Mouse (Mus musculus) kidney, adult 18-20 months (tissue): ENCODE results near the gene Olfr1261.

Source experiments
- DNase-seq: peaks from one replicate; pipeline ENCODE4 v3.0.0; 2021

Olfr1261 gene

DNA sequence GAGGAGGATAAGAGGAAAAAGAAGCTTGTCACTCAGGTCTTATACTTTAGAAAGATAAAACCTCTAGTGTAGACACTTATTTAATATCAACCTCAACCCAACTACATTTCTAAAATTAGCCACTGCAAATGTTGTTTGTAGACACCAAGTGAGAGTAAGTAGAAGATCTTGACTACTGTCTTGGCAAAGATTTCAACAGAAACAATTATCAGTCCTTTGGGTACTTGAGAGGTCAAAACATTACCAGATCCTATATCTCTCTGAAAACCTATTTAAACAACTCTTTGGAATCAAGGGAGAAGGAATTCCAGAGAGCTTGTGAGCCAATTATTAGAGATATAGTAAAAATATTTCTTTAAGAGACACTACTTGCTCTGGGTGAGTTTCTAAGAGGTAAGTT lies at the start of gene Olfr1261:
Olfr1261 (plus strand) TSS at position 301 of the 400 bp plus-strand sequence.
- no peak for DNase-seq

GRCm38 (mm10) chr2:89948564-89948963 lies 42.5 kb upstream of the Olfr1261 start, which contains the start of gene Olfr1259:
Gene Olfr1259, minus strand, starts transcription at chr2:89948664.
- no peak for DNase-seq

GRCm38 (mm10) chr2:89974184-89974583 lies 16.8 kb upstream of the Olfr1261 start, which contains the start of gene Olfr1260:
Gene Olfr1260, plus strand, starts transcription at chr2:89974340.
- no peak for DNase-seq

DNA sequence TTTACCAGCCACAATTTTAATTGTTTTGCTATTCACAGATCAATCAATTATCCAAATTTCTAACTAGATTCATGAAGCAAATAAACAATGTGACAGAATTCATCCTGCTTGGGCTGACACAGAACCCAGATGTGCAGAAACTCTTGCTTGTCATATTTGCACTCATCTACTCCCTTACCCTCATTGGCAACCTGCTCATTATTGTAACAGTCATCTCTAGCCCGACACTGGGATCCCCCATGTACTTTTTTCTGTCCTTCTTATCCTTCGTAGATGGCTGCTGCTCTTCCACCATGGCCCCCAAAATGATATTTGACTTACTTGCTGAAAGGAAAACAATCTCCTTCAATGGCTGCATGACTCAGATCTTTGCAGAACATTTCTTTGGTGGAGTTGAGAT lies 13.3 kb upstream of the Olfr1261 start:
- no peak for DNase-seq

- no peak for DNase-seq
Observed at GRCm38 (mm10) chr2:89999845-90000244, 8.8 kb downstream of the Olfr1261 start, which contains the start of gene Olfr1262. Gene Olfr1262, plus strand, starts transcription at chr2:90000145.

DNA sequence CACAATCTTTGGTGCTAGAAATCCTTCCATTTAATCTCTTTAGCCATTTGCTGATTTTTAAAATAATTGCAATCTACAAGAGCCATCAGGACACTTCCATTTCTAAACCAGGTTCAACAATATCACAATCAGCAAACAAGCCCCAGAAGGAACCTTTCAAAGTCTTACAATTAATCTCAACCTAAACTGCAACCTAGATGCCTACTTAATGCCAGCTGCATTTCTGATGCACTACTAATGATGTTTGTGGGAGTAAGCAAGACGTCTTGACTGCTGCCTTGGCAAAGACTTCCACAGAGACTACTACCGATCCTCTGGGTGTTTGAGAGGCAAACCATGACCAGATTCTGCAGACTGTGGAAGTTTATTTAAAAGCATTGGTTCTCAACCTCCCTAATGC lies 20.8 kb downstream of the Olfr1261 start, which contains the start of gene Olfr1263:
Olfr1263 (plus strand) TSS at position 301 of the 400 bp plus-strand sequence.
- DNase-seq = no peak

DNA sequence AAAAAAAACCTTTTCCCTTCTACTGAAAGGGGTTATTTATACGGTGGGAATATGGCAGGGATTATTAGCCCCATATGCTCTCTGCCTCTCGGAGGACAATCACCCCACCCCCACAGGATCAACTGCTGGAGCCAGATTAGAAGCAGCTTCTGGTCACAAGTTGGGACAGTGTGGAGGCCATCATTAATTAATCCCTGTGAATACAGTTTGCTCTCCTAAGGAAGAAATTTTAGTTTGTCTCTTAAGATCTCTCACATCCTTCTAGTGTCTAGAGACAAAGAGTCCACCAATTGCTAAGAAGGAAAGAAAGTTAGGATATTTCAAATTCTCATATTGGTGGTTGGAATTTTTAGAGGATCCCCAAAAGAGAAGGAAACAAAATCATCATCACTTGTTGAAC lies 34.5 kb downstream of the Olfr1261 start, which contains the start of gene Olfr1264:
Olfr1264 (minus strand) TSS at position 101 of the 400 bp plus-strand sequence.
- DNase-seq = no peak

DNA sequence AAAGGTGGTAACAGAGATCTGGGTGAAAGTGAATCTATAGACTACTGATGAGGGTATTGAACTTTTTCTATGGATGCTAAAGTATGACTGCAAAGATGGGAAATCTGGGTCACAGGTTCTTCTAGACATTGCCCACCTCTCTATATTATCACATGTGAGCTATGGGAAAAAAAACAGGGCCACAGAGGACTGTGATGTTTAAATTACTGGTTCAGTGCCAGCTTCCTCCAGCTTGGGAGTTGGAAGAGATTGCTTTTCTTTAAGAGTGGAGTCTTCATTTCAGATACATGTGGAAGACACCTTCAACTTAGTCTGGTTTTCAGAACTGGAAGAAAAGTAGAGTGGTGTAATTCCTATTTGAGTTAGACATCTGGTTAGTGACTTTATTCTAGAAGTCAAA lies 44.0 kb downstream of the Olfr1261 start, which contains the start of gene Olfr1265:
Olfr1265 (plus strand) TSS at position 301 of the 400 bp plus-strand sequence.
- no peak for DNase-seq
